Mouse (Mus musculus): Measurements from ENCODE around the gene Rpl22.

- TF ChIP-seq POLR2A (IDR thresholded peaks at IDR 0.05; ENCODE audit: borderline replicate concordance, extremely low read depth, low read depth, low read length) (peak; percentile 78; the same call in 1 of the 2 replicates), CTCF (IDR thresholded peaks at IDR 0.05; ENCODE audit: insufficient read depth, low read length) (no peak)
These were observed at the start of gene Rpl22 for GRCm38 (mm10) chr4:152325574-152326411.

Measured in lung, adult 2 months (tissue).